Mouse (Mus musculus) NIH3T3 (cell line): ENCODE results near the gene Xlr4b.
A peak's percentile ranks its signal among the peaks of the same experiment; 100 is the strongest.
"Not testable (repeated sequence)": the region's sequence is repeated elsewhere in the genome, so short reads cannot be mapped to it uniquely, and the experiment has no call there.

ENCODE experiments used
- DNase-seq: peaks from one replicate; pipeline ENCODE4 v3.0.0-alpha.2; 2012; ENCODE audit warnings: low read depth

Xlr4b gene

GRCm38 (mm10) chrX:73213819-73214564 lies at the start of gene Xlr4b:
Gene Xlr4b (plus strand): TSS chrX:73214333.
- DNase-seq: not testable (repeated sequence)

DNA sequence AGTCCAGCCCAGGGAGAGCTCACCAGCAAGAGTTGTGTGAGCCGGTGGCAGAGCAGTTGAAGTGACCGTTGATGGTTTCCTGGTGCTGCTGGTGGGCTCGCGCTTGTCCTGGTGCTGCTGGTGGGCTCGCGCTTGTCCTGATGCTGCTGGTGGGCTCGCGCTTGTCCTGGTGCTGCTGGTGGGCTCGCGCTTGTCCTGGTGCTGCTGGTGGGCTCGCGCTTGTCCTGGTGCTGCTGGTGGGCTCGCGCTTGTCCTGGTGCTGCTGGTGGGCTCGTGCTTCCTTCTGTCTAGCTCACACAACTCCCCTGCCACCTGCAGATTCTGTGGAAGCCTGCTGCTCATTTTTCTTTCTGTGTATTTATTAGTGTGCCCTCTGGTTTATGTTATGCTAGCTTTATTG lies 37.2 kb upstream of the Xlr4b start, which contains the start of gene Spin2d:
Spin2d (minus strand) TSS at position 101 of the 400 bp plus-strand sequence.
- DNase-seq: not testable (repeated sequence)

DNA sequence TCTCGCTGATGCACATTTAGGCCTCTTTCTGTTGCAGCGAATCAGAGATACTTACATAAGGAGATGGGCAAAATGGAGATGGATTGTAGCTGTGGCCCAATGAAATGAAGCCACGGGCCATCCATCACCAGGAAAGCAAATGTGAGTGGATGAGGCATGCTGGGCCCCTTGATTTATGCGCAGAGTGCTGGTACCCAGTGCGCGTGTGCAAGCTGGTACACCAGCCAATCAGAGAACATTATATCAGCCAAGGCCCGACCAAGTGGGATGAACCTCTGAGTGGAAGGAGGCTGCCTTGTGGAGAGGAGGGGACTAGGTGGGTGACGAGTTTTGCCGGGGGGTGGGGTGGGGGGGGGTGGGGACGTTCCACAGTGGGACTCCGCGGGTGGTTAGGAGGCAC lies 22.2 kb upstream of the Xlr4b start, which contains the start of gene Xlr3b:
Xlr3b (plus strand) TSS at position 274 of the 400 bp plus-strand sequence.
- not testable (repeated sequence) for DNase-seq

GRCm38 (mm10) chrX:73225365-73225764 lies 11.2 kb downstream of the Xlr4b start:
- DNase-seq: no peak

- DNase-seq: peak; percentile 87
Observed at GRCm38 (mm10) chrX:73227914-73228605, 13.9 kb downstream of the Xlr4b start, which contains the start of gene F8a. Gene F8a (plus strand): TSS chrX:73228291.

DNA sequence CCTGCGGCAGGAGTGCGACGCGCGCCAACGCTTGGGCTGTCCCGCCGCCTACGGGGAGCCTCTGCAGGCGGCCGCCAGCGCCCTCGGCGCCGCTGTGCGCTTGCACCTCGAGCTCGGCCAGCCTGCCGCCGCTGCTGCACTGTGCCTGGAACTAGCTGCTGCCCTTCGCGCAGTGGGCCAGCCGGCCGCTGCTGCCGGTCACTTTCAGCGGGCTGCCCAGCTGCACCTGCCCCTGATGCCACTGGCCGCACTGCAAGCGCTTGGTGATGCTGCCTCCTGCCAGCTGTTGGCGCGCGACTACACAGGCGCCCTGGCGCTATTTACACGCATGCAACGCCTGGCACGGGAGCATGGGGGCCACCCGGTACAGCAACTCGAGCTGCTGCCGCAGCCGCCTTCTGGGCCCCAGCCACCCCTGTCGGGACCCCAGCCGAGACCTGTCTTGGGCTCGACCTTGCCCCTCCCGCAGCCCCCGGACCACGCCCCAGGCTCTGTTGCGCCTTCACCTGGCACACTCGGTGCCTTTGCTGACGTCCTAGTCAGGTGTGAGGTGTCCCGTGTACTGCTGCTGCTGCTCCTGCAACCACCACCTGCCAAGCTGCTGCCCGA lies 14.6 kb downstream of the Xlr4b start:
- peak; percentile 59 for DNase-seq

DNA sequence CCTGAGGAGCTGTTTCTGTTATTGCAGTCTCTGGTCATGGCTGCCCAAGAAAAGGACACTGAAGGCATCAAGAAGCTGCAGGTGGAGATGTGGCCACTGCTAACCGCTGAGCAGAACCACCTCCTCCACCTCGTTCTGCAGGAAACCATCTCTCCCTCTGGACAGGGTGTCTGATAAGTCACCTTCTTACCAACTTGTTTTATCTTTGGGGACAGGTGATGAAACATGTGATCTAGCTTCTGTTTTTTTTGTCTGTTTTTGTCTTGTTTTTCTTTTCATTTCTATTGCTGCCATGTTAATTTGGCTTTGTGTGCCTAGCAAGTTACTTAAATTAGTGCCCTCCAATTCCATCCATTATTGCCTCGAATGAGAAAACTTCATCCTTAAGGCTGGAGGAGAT lies 15.2 kb downstream of the Xlr4b start:
- DNase-seq: no peak

DNA sequence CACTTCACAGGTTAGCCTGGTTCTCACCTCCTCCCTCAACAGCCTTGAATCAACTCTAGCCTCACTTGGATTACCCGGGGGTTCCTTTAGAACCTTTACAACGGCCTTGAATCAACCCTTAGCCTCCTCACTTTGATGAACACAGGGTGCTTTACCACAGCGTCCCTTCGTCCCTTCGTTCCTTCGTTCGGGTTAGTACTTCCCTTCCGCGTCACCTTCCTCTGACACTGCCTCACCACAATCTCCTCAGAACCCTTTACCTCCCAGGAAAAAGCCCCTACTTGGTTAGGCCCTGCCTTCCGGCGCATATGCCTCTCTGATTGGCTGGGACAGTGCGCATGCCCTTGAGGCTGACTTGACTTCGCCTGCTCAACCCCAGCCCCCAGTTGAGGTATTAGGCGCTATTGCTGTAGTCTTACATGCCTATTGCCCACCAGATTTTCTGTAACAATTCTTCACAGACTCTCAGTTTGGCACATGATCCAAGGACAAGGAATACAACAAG lies 28.7 kb downstream of the Xlr4b start, which contains the start of gene Xlr4c:
Xlr4c (minus strand) TSS at position 310 of the 505 bp plus-strand sequence.
- DNase-seq: not testable (repeated sequence)

DNA sequence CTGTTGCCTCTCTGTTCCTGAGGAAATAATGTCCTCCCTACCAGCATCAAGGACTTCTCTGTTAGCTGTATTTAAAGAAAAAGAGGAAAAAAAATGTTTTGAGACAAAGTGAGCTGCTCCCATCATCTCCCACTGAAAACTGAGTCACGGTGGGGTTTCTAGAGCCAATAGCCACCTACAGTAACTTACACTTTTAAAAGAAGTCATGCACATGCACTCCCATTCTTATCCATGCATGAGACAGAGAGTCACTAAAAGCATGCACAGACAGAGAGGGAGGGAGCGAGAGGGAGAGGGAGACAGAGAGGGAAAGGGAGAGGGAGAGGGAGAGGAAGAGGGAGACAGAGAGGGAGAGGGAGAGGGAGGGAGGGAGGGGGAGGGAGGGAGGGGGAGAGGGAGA lies 48.3 kb downstream of the Xlr4b start:
- not testable (repeated sequence) for DNase-seq

DNA sequence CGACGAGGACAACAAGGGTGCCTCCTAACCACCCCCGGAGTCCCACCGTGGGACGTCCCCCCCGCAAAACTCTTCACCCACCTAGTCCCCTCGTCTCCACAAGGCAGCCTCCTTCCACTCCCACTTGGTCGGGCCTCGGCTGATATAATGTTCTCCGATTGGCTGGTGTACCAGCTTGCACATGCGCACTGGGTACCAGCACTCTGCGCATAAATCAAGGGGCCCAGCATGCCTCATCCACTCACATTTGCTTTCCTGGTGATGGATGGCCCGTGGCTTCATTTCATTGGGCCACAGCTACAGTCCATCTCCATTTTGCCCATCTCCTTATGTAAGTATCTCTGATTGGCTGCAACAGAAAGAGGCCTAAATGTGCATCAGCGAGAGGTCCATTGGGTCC lies 51.1 kb downstream of the Xlr4b start, which contains the start of gene Xlr3c:
Xlr3c (minus strand) TSS at position 121 of the 400 bp plus-strand sequence.
- not testable (repeated sequence) for DNase-seq
